Mouse (Mus musculus) kidney, adult 2 months (tissue): ENCODE data around the gene Zcchc3. TPM values are rescaled to one million over a fixed set of nuclear protein-coding genes. Genes with fewer than 3 reads are reported as not detected.

ENCODE experiments used
- DNase-seq: peaks from one replicate; pipeline ENCODE4 v3.0.0; 2021
- H3K27ac ChIP-seq: fragments of 200-500 bp; 2 replicates; pipeline ENCODE4 v1.5.1; 2012; ENCODE audit warnings: low read depth, low read length, control low read depth, inconsistent platforms; ENCODE audit not compliant: insufficient read depth
- H3K27me3 ChIP-seq: fragments of 200-500 bp; replicated peaks from 2 replicates; pipeline ENCODE4 v1.6.1; 2012; ENCODE audit warnings: mild to moderate bottlenecking, moderate library complexity, low read length, inconsistent platforms; ENCODE audit not compliant: control insufficient read depth, insufficient read depth
- H3K36me3 ChIP-seq: fragments of 200-500 bp; 2 replicates; pipeline ENCODE4 v1.6.1; 2012; ENCODE audit warnings: mild to moderate bottlenecking, moderate library complexity, low read length, inconsistent platforms; ENCODE audit not compliant: control insufficient read depth, insufficient read depth
- H3K4me1 ChIP-seq: fragments of 200-500 bp; 2 replicates; pipeline ENCODE4 v1.6.1; 2011; ENCODE audit warnings: low read length; ENCODE audit not compliant: control insufficient read depth, insufficient read depth
- H3K4me3 ChIP-seq: fragments of 200-500 bp; 2 replicates; pipeline ENCODE4 v1.5.1; 2011; ENCODE audit warnings: mild to moderate bottlenecking, low read depth, low read length, control low read depth; ENCODE audit not compliant: insufficient read depth
- CTCF ChIP-seq: fragments of 200-500 bp; conservative IDR thresholded peaks from 2 replicates; pipeline ENCODE4 v1.5.1; 2011; ENCODE audit warnings: low read depth, mild to moderate bottlenecking, control low read depth, low read length, moderate library complexity, mixed read lengths; ENCODE audit not compliant: insufficient read depth, insufficient read length
- POLR2A ChIP-seq: fragments of 200-500 bp; IDR thresholded peaks from one replicate; pipeline ENCODE4 v1.6.1; 2011; ENCODE audit warnings: low read depth, low read length, control low read depth
- WGBS: fragments of 180-500 bp; shearing (Covaris S2); methylation state at CpG from one replicate; pipeline ENCODE4 v1.1.7; 2018; 5-methylcytosine and 5-hydroxymethylcytosine counted together
- polyA plus RNA-seq: library from polyadenylated mRNA; depleted of rRNA; stranded (reverse); fragments of >200 nt; gene quantifications from 2 replicates; pipeline ENCODE4 v1.2.3, GENCODE M21; 2012

Zcchc3 gene
- polyA plus RNA-seq, 1 experiment: 4.3 TPM

DNA sequence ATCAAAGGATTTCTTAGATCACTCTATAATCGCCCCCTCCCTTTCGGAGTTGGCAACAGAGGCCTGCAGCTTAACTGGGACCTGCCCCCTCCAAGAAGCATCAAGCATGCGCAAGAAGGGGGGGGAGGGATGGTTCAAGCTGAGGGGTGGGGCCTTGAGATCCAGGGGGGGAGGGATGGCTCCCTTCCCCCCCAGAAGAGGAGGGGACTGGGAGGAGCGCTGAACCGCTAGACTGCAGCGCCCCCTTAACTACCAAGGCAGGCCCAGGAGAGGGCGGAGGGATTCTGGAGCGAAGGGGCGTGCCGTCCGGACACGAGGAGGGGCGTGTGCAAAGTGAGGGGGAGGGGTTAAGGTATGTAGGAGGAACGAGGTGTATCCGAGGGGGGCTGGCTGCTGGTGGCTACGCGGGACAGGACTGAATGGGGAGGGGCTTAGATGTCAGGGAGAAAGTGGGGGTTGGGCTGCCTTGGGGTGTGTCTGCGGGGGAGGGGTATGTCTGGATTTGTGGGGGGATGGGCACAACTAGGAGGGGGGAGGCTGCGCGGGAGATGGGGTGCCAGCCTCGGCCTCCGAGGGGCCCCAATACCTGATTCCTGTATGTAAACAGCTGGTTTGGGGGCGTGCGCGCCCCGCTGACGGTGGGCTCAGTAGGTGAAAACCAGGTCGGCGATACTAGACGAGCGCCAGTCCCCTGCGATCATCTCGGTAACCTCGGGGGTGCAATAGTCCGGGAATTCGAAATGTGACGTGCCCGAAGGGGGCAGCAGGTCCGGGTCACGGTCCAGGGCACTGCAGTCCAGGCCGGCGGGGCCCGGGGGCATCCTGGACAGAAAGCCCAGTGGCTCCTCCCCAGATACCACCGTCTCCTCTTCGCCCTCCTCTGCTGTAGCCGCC is 18.5 kb downstream of the Zcchc3 start:
- WGBS: 2% methylated on average over 46 of the region's 46 CpGs
- Histone ChIP-seq H3K27ac (peak overlapping the region; percentile 85), H3K4me3 (peak overlapping the region; percentile 88), H3K27me3 (no peaks in the 10 kb centered on the region), H3K36me3 (no peaks in the 10 kb centered on the region), H3K4me1 (no peaks in the 10 kb centered on the region; the same call in 1 of the 2 replicates)
- peak; percentile 90 for DNase-seq
- TF ChIP-seq CTCF (no peak; the same call in 1 of the 2 replicates), POLR2A (no peak)

GRCm38 (mm10) chr2:152395271-152395920 is 19.4 kb downstream of the Zcchc3 start:
- Histone ChIP-seq H3K4me1 (no peaks in the 10 kb centered on the region; the same call in 1 of the 2 replicates), H3K36me3 (no peaks in the 10 kb centered on the region), H3K4me3 (peak overlapping the region; percentile 88; the same call in 1 of the 2 replicates), H3K27me3 (no peaks in the 10 kb centered on the region), H3K27ac (no peak overlapping the region)
- TF ChIP-seq CTCF (no peak), POLR2A (no peak)
- 41% methylated on average over 13 of the region's 13 CpGs for WGBS
- peak; percentile 9 for DNase-seq

GRCm38 (mm10) chr2:152393225-152394017 is 21.4 kb downstream of the Zcchc3 start:
- H3K27ac ChIP-seq: no peak overlapping the region
- DNase-seq: peak; percentile 23
- 51% methylated on average over 9 of the region's 9 CpGs for WGBS
- H3K4me3 ChIP-seq: no peak overlapping the region
- H3K4me1 ChIP-seq: no peaks in the 10 kb centered on the region; the same call in 1 of the 2 replicates
- H3K27me3 ChIP-seq: no peaks in the 10 kb centered on the region
- no peak for TF ChIP-seq CTCF
- TF ChIP-seq POLR2A: no peak
- no peaks in the 10 kb centered on the region for H3K36me3 ChIP-seq

DNA sequence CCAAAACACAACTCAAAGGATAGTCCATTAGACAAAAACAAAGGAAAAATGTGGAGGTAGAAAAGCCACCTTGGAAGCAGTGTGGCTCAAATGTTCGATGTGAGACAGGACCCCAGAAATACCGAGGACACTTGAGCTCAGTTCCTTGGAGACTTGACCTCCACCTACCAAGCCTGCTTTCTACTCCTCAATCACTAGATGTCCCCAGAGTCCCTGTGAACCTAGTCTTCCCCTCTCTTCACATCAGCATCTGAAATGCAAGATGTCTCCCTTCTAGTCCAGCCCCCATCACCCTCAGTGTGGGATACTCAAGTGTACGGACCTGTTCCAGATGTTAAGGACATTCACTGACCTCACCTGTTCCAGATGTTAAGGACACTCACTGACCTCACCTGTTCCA is 22.0 kb downstream of the Zcchc3 start:
- WGBS: 12% methylated on average over 3 of the region's 3 CpGs
- Histone ChIP-seq H3K4me1 (no peaks in the 10 kb centered on the region; the same call in 1 of the 2 replicates), H3K36me3 (no peaks in the 10 kb centered on the region), H3K4me3 (no peak overlapping the region), H3K27ac (no peak overlapping the region), H3K27me3 (no peaks in the 10 kb centered on the region)
- peak; percentile 75 for DNase-seq
- TF ChIP-seq CTCF (peak; percentile 87), POLR2A (no peak)

DNA sequence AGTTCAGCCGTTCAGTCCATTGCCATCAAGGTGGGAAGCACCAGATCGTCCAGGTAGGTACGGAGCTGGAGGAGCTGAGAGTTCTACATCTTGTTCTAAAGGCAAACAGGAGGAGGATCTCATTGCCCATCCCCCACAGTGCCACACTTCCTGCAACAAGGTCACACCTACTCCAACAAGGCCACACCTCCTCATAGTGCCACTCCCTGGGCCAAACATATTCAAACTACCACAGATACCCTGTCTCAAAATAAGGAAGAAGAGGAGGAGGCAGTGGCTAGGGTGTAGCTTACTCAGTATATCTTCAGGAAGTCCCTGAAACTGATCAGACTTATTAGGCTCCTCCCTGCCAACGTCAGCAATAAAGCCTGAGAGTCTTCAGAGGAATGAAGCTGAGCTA is 30.6 kb downstream of the Zcchc3 start:
- Histone ChIP-seq H3K4me1 (no peaks in the 10 kb centered on the region), H3K27ac (no peak overlapping the region), H3K27me3 (no peaks in the 10 kb centered on the region), H3K4me3 (no peak overlapping the region), H3K36me3 (no peaks in the 10 kb centered on the region)
- 94% methylated on average over 4 of the region's 4 CpGs for WGBS
- DNase-seq: no peak
- no peak for TF ChIP-seq POLR2A
- no peak for TF ChIP-seq CTCF

GRCm38 (mm10) chr2:152376345-152376741 is 38.5 kb downstream of the Zcchc3 start, which contains the start of gene Nrsn2:
Gene Nrsn2 (minus strand): TSS chr2:152376638.
- no peak for DNase-seq
- H3K27ac ChIP-seq: no peak within 1 kb of the TSS
- no peaks in the 10 kb centered on the region for H3K4me1 ChIP-seq
- H3K36me3 ChIP-seq: no peaks in the 10 kb centered on the region
- no peaks in the 10 kb centered on the region for H3K27me3 ChIP-seq
- TF ChIP-seq POLR2A: no peak
- no peak for TF ChIP-seq CTCF
- H3K4me3 ChIP-seq: no peak within 1 kb of the TSS
- 7% methylated on average over 16 of the region's 16 CpGs for whole genome bisulfite sequencing
